Mouse (Mus musculus) myocyte (in vitro differentiated cells): ENCODE measurements at regions not wholly inside any gene's neighbourhood (a gene's known extent, or its start where the extent isn't known, plus 50 kb on each side); places are given as distances from the start of the nearest gene placed in this dataset.

Experiments
- MAX ChIP-seq: IDR thresholded peaks from one replicate; pipeline ENCODE4 v1.6.1; 2011; ENCODE audit warnings: low read depth, mild to moderate bottlenecking, control low read depth
- MYOG ChIP-seq, 3 experiments: IDR thresholded peaks; one replicate each; pipeline ENCODE4 v1.6.1; 2011; ENCODE audit warnings: control low read depth in 2 of 3, low read depth in 2 of 3, mild to moderate bottlenecking in 2 of 3; ENCODE audit not compliant: insufficient read length in 2 of 3, control insufficient read depth in 1 of 3, insufficient read depth in 1 of 3
- POLR2A ChIP-seq: IDR thresholded peaks from one replicate; pipeline ENCODE4 v1.6.1; 2011; ENCODE audit warnings: low read depth, mild to moderate bottlenecking, control low read depth, moderate library complexity; ENCODE audit not compliant: insufficient read length
- TCF12 ChIP-seq: IDR thresholded peaks from one replicate; pipeline ENCODE4 v1.6.1; 2011; ENCODE audit warnings: mild to moderate bottlenecking, control low read depth; ENCODE audit not compliant: poor library complexity, insufficient read depth, severe bottlenecking

GRCm38 (mm10) chr1:34750061-34751054 lies 92.5 kb downstream of the Fam168b start:
- no peak for TF ChIP-seq POLR2A
- no peak for TF ChIP-seq MYOG (IDR thresholded peaks at IDR 0.05; ENCODE audit: control insufficient read depth in 1 of 3, insufficient read depth in 1 of 3, insufficient read length in 2 of 3, low read depth in 2 of 3)
- no peak for TF ChIP-seq MAX
- TF ChIP-seq TCF12 = no peak
